Mouse (Mus musculus) NIH3T3 (cell line): ENCODE results near the gene Bglap.
"Not testable (repeated sequence)": the region's sequence is repeated elsewhere in the genome, so short reads cannot be mapped to it uniquely, and the experiment has no call there.

ENCODE experiments used
- DNase-seq: peaks from one replicate; pipeline ENCODE4 v3.0.0-alpha.2; 2012; ENCODE audit warnings: low read depth

Bglap gene

DNA sequence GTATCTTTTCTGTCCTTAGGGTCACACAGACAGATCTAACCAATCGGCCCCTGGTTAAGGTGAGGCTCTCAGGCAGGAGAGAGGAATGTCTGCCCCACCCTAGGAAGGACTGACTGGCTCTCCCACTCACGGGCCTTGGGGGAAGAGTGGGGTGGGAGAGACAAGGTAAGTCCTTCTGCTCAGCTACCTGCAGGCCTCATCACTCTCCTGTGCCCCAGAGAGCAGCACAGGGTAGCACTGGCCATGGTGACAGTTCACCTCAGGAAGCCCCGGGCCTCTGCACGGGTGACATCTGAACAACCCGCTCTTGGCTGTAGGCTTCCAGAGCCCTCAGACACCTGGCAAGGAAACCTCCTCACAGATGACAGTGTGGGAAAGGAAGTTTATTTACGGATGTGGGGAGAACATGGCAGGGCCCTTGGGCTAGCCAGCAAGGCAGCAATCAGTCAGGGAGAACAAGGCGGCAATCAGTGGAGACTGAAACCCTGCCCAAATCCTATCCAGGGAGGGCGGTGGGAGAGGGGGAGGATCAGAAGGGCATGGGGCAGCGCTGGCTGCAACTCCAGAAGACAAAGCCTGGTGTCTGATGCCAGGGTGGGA lies 9.6 kb upstream of the Bglap start:
- no peak for DNase-seq

DNA sequence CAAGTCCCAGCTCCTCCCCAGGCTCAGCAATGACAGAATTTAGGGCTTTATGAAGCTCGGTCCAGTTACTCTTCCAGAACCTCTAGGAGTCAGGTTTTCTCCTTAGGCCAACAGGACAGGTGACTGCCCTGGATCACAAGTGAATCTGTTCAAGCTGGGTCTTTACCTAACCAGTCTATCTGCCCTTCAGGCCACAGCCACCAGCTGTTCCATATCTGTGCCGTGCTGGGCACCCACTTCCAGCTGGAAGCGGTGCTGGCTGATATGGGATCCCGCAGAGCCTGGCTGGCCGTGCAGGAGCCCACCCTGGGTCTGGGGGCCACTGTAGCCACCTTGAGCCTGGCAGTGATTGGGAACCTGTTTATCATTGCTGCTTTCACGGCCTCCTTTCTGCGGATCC lies 1.9 kb downstream of the Bglap start:
- DNase-seq = not testable (repeated sequence)

DNA sequence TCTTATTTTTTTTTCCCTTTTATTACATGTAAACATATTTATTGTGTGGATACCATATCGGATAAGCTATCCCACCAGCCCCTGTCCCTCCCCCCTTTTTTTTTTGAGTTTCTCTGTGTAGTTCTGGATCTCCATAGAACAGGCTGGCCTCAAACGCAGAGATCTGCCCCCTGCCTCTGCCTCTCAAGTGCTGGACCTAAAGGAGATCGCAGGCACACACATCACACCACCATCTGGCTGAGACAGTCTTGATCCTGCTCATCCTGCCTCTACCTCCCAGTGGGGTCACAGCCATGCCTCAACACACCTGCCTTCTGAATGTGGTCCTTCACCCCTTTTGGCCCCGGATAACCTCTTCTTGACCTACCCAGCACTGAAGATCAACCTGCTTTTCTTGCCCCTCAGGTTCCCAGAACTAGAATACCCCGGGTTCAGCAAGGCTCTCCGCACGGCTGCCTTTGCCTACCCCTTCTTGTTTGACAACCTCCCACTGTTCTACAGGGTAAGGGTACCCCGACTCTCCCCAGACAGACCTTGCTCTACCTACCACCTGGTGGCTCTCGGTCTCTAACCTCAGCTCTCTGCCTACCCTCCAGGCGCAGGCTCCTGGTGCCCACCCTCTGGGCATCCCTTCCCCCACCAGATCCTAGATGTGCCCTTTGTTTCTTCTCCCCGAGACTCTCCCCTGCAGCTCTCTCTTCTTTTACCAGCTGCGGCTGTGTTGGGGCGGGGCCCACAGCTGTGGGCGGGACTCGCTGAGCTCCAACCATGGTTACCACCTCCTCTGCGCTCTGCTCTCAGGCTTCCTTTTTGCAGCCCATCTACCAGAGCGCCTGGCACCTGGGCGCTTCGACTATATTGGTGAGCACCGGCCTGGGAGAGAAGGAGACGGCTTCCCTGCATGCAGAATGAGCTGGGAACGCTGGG lies 2.6 kb downstream of the Bglap start:
- DNase-seq = not testable (repeated sequence)

DNA sequence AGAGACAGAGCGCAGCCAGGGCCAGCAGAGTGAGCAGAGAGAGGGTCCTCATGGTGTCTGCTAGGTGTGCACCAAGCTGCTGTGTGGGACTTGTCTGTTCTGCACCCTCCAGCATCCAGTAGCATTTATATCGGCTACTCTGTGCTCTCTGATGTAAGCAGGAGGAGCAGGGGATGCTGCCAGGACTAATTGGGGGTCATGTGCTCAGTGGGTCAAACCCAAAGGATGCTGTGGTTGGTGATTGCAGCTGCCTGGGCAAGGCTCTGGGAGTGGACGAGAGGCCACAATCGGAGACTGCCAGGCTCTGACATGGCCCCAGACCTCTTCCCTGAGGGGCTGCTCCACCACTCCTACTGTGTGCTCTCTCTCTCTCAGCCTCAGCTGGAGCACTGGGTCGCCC lies 5.7 kb downstream of the Bglap start, which contains the start of gene Bglap2:
TSS of gene Bglap2 (minus strand) at position 101 of the 400 bp plus-strand sequence.
- not testable (repeated sequence) for DNase-seq

DNA sequence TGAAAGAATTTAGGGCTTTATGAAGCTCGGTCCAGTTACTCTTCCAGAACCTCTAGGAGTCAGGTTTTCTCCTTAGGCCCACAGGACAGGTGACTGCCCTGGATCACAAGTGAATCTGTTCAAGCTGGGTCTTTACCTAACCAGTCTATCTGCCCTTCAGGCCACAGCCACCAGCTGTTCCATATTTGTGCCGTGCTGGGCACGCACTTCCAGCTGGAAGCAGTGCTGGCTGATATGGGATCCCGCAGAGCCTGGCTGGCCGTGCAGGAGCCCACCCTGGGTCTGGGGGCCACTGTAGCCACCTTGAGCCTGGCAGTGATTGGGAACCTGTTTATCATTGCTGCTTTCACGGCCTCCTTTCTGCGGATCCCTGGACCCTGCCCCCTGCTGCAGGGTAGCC lies 7.6 kb downstream of the Bglap start:
- DNase-seq = not testable (repeated sequence)

DNA sequence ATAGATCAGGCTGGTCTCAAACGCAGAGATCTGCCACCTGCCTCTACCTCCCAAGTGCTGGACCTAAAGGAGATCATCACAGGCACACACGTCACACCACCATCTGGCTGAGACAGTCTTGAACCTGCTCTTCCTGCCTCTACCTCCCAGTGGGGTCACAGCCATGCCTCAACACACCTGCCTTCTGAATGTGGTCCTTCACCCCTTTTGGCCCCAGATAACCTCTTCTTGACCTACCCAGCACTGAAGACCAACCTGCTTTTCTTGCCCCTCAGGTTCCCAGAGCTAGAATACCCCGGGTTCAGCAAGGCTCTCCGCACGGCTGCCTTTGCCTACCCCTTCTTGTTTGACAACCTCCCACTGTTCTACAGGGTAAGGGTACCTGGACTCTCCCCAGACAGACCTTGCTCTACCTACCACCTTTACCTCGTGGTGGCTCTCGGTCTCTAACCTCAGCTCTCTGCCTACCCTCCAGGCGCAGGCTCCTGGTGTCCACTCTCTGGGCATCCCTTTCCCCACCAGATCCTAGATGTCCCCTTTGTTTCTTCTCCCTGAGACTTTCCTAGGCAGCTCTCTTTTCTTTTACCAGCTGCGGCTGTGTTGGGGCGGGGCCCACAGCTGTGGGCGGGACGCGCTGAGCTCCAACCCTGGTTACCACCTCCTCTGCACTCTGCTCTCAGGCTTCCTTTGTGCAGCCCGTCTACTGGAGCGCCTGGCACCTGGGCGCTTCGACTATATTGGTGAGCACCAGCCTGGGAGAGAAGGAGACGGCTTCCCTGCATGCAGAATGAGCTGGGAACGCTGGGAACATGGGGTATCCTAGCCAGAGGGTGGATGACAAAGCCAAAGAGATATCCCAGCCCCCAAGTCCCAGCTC lies 8.3 kb downstream of the Bglap start:
- DNase-seq = peak; percentile 45

DNA sequence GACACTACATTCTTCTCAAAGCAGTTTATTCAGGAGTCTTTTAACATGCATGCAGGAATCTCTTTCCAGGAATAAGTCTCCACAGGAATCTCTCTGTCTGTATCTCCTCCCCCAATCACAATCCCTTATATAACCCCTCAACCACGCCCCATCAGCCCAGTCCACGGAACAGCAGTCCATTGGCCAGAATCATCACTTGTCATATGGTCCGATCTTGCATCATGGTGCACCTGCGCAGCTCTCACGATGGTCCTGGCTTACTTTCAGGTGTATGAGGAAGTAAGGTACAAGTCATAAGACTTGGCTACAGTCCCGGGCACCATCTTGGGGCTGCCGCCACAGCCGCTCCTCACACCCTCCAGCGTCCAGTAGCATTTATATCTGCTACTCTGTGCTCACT lies 11.6 kb downstream of the Bglap start, which contains the start of gene Bglap3:
TSS of gene Bglap3 (minus strand) at position 101 of the 400 bp plus-strand sequence.
- DNase-seq = not testable (repeated sequence)

DNA sequence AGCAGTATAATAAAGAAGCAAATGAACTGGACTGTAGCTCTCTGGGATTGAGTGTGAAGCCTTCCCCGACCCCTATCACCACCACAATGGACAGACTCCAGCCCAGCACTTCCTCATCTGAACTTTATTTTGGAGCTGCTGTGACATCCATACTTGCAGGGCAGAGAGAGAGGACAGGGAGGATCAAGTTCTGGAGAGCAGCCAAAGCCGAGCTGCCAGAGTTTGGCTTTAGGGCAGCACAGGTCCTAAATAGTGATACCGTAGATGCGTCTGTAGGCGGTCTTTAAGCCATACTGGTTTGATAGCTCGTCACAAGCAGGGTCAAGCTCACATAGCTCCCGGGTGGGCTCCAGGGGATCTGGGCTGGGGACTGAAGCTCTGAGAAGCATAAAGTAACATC lies 15.8 kb downstream of the Bglap start:
- not testable (repeated sequence) for DNase-seq

DNA sequence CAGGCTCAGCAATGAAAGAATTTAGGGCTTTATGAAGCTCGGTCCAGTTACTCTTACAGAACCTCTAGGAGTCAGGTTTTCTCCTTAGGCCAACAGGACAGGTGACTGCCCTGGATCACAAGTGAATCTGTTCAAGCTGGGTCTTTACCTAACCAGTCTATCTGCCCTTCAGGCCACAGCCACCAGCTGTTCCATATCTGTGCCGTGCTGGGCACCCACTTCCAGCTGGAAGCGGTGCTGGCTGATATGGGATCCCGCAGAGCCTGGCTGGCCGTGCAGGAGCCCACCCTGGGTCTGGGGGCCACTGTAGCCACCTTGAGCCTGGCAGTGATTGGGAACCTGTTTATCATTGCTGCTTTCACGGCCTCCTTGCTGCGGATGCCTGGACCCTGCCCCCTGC lies 16.7 kb downstream of the Bglap start:
- DNase-seq = not testable (repeated sequence)

DNA sequence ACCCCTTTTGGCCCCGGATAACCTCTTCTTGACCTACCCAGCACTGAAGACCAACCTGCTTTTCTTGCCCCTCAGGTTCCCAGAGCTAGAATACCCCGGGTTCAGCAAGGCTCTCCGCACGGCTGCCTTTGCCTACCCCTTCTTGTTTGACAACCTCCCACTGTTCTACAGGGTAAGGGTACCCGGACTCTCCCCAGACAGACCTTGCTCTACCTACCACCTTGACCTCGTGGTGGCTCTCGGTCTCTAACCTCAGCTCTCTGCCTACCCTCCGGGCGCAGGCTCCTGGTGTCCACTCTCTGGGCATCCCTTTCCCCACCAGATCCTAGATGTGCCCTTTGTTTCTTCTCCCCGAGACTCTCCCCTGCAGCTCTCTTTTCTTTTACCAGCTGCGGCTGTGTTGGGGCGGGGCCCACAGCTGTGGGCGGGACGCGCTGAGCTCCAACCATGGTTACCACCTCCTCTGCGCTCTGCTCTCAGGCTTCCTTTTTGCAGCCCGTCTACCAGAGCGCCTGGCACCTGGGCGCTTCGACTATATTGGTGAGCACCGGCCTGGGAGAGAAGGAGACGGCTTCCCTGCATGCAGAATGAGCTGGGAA lies 17.3 kb downstream of the Bglap start:
- DNase-seq = not testable (repeated sequence)

DNA sequence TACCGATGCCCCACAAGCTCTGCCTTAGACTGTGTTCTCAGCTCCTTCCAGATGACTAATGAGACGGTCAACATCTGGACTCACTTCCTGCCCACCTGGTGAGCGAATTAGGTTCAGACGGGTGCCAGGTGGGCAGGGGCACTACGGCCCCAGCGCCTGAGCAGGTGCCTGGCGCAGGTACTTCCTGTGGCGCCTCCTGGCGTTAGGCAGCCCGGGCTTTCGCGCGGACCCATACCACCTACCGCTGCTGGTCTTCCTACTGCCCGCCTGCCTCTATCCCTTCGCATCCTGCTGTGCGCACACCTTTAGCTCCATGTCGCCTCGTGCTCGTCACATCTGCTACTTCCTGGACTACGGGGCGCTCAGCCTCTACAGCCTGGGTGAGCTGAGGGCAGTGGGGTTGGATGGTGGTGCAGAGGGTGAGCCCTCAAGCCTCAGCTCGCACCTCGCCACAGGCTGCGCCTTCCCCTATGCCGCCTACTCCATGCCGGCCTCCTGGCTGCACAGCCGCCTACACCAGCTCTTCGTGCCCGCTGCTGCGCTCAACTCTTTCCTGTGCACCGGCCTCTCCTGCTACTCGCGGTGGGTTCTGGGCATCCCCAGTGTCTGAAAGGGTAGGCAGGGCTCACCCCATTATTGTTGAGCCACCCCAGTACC lies 18.4 kb downstream of the Bglap start:
- no peak for DNase-seq

DNA sequence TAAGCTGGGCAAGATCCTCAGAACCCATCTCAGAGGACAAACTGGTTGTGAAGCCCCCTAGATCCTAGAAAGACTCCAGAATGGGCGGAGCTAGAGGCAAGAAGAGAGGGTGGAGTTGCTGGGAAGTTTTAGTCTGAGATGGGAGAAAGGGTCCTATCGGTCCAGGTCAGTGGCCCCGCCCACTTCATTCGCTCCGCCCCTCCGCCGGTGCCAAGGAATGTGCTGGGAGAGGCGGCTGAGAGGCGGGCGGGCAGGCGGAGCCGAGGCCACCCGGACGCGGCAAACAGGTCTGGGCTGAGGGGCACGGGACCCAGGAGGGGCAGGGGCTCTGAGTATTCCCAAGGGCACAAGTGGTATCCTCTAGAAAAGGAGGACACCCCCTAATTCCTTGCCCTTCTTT lies 19.9 kb downstream of the Bglap start, which contains the start of gene Paqr6:
TSS of gene Paqr6 (plus strand) at position 248 of the 400 bp plus-strand sequence.
- DNase-seq = no peak

DNA sequence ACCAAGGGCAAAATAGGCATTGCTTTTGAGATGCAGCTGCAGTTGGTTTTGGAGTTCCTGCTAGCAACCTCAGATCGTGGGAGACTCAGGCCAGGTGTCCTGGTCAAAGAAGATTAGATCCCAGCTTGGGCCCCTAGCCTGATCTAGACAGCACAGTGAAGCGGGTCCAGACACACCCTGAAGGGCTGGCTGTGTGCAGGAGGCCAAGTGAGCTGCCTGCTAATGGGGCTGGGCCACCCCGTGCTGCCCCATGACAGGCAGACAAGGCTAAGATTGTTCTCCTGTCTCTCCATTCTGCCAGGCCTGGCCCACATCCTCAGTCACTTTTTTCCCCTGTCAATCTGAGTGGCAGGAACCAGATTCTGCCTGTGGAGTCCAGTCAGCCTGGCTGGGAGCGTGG lies 20.6 kb downstream of the Bglap start:
- DNase-seq = no peak

DNA sequence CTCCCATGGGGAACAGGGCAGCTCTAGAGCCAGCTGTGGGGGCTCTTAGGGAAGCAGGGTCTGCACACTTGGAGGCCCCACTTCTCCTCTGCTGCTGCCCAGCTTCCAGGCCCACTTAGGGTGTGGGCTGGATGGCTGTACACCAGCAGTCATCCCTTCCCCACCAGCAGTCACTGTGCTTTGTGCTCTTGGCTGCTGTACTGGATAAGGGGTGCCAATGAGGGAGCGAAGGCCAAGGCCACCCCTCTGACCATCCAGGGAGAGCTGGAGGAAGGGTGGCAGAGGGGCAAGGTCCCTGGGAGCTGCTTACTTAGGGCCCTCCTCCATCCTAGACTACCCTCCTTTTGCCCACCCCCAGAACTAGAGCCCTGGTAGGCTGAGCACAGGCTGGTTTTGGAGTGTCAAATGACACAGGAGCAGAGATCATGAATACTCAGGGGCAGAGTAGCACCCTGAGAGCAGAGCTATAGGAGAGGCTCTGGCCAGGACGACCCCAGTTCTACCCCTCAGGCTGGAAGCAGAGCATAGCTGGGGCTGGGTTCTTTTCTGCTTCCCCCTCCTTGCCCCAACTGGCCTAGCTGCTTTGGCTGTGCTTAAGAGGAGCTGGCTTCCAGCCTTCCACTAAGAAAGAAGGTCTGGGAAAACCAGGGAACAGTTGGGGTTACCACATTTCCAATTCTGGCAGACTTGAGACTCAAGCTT lies 22.5 kb downstream of the Bglap start:
- no peak for DNase-seq

DNA sequence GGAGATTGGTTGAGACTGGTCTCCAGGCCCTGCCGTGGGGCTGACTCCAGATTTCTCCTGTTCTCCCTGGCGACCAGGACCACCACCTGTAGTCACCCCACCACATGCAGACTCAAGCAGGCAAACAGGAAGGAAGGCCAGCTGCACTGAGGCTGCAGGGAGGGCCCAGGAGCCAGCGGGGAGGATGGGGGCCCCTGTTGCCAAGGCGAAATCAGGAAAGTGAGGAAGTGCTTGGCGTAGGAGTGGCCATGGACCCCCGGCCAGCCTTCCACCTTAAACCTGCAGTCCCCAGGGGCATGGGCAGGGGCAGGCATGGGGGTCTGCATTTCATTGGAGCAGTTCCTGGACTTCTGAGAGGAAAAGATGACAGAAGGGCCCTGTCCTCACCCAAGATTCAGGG lies 23.2 kb downstream of the Bglap start:
- no peak for DNase-seq

DNA sequence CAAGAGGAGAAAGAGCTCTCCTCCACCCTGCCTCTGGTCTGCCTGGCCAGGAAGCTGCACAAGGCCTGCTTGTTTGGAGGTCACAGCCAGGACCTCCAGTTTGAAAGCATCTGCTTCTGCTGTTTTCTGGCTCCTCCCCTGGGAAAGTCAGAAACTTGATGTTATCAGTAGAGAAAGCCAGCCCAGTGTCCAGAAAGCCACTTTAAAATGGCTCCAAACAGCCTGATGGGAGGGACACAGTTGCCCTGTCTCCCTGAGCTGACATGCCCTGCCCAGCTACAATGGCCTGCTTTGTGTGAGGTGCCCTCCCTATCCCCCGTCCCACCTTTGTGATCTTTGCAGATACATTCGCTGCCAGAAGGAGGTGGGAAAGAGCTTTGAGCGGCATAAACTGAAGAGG lies 24.3 kb downstream of the Bglap start:
- no peak for DNase-seq

DNA sequence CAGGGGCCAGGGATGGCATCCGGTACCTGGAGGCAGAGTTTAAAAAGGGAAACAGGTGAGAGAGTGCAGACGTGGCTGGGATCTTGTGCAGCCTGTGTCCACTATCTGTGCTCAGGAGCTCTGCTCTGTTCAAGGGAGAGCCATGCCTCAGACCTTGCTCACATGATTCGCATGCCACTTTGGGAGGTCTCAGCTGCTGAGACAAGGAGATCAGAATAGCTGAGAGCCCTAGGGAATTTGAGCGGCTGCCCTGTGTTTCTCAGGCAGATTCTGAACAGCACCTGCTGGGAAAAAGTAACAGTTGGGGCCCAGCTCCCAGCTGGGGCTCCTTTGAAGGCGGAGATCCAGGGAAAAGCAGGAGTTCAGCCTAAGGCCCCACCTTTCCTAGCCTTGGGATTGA lies 24.7 kb downstream of the Bglap start:
- DNase-seq = no peak

DNA sequence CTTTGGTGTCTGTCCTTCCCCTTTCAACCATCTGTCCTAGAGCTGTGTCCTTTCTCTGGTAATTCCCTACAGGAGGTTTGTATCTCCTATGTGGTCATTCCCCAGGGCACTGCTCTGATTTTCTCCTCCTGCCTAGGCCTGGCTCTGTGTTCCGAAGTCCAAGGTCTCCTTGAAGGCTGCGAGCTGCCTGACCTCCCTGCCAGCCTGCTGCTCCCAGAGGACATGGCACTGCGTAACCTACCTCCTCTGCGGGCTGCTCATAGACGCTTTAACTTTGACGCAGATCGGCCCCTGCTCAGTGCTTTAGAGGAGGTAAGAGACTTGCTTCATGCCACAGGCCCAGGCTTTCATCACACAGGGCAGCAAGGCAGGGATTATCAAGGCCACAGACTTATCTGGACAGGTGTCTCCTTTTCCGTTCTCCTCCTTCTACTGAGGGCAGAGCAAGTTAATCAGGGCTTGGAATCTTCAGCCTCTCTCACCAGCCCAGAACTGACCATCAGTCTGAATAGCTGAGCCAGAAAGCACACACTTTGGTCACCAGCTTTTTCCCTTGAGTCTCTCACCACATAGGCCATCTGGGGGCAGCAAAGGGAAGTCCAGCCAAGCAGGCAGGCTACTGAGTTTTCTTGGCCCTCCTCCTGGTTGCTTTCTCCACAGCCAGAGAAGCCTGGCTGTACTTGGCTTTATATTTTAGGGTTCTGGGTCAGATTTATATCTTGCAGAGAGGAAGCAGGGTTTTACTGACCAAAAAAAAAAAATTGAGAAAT lies 29.7 kb downstream of the Bglap start:
- DNase-seq = peak; percentile 42

DNA sequence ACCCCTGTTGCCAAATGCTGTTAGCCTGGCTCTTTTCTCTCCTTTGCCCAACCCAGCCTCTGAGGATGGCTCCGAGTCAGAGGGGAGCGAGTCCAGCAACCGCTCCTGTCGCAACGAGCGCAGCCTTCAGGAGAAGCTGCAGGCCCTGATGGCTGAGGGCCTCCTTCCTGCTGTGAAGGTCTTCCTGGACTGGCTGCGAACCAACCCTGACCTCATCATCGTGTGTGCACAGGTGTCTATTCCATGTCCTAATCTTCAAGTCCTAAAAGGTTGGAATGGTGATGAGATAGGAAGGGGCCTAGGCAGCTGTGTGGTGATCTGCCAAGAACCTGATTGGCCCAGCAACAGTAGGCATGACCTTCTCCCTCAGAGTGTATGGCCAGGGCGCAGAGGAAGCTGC lies 31.4 kb downstream of the Bglap start:
- no peak for DNase-seq

DNA sequence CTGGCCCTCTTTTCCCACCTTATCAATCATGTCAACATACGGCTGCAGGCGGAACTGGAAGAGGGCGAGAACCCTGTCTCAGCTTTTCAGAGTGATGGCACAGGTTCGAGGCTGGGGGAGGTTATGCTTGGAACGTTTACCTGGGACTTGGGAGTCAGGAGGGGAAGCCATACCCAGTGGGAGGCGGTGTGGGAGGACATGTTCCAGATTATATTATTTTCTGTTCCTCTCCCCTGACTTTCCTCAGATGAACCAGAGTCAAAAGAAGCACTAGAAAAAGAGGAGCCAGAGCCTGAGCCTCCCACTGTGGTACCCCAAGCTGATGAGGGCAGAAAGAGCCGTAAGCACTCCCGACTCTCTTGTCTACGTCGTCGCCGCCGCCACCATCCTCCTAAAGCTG lies 33.5 kb downstream of the Bglap start:
- no peak for DNase-seq
